Mouse (Mus musculus): ENCODE measurements around the gene Tm4sf1.

Tm4sf1 gene

DNA sequence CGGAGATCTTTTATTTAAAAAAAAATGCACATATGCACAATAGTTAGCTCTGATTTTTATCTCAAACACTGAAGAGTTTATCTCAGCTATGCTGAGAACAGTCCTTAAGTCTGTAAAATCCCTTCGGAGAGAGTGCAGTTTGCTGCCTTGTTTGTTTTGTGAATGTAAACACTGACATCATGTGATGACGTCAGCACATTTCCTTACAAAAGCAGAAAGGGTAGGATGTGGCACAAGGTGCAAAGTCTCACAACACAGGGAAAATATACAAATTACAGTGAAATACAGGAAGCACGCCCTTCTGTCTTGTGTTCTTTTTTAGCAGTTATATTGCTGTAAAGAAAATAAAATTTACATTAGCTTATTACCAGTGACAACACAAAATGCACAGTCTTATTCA lies 14.3 kb downstream of the Tm4sf1 start:
- DNase-seq: no peak

DNA sequence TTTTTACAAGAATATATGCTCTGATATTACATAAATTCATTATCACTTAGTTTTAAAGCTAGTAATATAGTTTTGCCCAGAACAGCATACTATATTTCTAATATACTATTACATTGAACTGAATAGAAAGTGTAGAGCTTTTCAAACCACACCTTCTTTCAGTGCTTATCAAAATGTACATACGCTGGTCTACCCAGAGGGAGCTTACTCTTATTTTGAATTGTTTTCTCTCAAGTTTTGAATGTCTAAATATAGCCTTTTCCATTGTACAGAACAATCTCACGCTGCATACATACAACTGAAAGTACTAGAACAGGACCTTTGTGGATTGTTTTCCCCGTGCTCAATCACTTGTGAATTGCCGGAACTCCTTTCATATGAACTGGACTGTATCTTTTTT lies 23.6 kb downstream of the Tm4sf1 start:
- no peak for DNase-seq

DNA sequence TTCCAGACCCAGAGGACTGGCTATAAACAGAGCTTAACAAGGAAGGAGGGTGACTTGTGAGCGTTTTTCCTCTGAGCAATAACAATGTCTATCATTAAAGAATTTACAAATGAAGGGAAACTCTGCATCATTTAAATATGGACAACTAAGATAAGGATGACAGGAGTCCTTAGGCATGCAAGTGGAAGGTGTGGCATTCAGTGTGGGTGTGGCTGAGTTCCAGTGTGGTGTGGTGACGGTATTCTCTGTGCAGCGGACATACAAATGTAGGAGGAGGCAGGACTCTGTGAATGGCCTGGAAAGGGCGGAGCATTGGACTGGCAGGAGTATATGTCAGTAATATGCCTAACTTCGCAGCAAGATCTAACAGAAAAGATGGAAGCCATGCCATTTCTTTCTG lies 24.3 kb downstream of the Tm4sf1 start:
- no peak for DNase-seq

DNA sequence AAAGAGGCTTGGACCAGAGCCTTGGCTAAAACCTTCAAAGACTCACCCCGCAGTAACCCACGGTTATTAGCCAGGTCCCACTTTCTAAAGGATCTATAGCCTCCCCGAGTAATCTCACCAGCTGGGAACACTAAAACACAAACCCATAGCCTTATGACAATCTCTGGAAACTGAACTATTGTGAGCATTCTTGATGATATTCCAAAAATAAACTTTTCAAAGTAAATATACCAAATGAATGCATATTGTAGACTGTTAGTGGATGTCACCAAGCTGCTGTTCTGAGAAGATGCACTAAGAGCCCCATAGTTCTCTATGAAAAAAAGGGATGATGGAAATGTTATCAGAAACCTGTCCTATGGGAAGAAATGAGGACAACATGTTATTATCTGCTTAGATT lies 25.0 kb downstream of the Tm4sf1 start:
- no peak for DNase-seq

DNA sequence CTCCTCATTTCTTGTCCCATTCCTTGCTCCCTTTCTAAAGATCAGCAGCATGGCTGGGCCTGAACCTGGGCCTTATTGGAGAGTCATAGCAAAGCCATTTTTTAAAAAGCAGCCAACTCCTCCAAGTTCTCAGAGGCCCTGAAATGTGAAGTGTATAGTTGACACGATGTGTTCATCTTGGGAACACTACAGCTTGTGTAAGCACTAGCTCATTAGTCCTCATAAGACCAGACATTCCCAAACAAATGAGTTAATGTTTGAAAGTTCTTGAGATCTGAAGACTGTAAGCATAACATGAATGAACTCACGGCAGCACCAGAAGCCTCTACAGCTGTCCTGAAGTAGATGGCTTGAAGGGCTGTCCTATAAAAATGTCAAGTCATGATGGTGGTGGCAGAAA lies 32.8 kb downstream of the Tm4sf1 start:
- DNase-seq: no peak

DNA sequence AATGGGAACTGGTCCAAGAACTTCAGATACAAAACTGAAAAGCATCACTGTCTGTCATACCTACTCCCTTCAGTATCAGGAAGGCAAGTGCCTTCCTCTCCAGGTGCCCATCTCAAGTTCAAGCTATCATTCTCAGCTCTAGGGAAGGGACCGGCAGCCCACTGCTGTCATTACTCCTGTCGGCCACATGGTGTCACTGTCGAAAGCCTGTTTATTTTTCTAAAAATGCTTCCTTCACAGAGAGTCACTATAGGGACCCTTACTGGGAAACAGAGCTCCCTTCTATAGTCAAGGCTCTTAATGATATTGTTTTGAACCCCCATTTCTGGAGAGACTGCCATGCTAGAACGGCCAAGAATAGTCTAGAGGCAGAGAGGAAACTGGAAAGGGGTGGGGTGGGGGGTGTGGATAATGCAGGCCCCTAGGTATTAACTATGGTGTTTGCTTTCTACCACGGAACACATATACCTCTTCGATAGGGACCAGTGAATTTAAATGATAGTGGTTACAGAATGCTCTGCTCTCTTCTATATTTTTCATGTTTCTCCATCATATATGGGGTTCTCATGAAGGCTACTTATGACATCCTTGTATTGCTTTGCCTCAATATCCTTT lies 34.1 kb downstream of the Tm4sf1 start:
- DNase-seq: peak; percentile 4

DNA sequence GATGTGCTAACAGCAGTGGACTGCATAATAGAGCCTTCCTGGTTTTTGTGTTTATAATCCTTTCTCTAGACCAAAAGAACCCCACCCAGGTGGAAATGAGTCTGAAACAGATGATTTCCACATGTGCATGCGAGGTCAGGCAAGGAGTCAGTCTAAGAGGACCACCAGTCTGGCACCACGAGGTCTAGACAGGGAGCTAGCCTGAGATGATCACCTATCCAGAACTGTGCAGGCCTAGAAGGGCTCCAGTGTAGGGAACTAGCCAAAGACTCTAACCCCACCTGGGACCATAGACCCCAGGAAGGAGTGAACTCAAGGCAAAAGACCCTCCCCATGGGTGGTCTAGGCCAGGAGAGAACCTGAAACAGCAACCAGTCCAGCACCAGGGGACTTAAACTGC lies 48.7 kb downstream of the Tm4sf1 start:
- no peak for DNase-seq

DNA sequence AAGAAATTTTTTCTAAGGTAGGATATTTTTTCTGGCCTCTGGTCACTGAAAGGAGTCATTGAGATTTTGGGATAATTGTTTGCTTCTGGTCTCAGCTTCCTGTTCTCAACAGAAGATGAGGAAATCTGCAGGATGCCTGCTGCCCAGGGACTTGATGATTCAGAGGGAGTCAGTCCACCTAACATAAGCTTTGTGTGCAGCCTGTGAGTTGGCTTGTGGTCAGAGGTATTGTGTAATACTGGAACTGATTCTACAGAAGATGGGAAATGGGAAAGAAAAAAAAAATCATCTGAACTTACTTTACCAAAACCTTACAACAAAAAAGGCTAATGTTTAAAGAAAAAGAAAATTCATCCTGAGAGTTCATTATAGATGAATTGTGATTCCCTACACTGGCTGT lies 49.2 kb downstream of the Tm4sf1 start:
- no peak for DNase-seq

DNA sequence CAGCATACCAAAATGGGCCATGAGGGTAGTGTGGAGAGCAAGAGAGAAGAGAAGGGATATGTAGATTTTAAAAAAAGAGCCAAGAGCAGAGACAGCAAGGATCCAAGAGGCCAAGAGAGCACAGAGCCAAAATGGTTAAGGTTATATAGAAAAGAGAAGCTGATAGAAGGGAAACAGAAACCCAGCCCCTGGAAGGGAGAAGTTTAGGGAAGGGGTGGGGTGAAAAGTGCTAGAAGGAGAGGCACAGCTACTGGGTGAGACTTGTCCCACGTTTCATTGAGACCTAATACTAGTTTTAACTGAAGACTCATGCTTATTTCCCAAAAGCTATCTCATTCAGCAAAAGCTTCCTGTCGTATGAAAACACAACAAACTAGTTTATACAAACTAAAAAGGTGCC lies 56.5 kb downstream of the Tm4sf1 start:
- no peak for DNase-seq
